Mouse (Mus musculus): ENCODE measurements around the gene Mapk6. TPM values are rescaled to one million over a fixed set of nuclear protein-coding genes. Genes with fewer than 3 reads are reported as not detected.

Mapk6 gene
- total and polyA plus RNA-seq, 3 experiments: 19.6 to 91.0 (median 44.1) TPM

- Histone ChIP-seq H3K79me2 (ENCODE audit: control insufficient read depth, insufficient read depth, low read length, poor library complexity) (no peaks in the 10 kb centered on the region), H3K4me1 (ENCODE audit: control insufficient read depth in 1 of 2, insufficient read depth in 2 of 2, low read length in 2 of 2) (no peaks in the 10 kb centered on the region), H3K27ac (ENCODE audit: control insufficient read depth, low read depth, low read length) (no peak overlapping the region), H3K9ac (ENCODE audit: control insufficient read depth, low read depth, low read length, poor library complexity, severe bottlenecking) (no peak overlapping the region), H3K36me3 (ENCODE audit: control insufficient read depth in 1 of 2, insufficient read depth in 2 of 2, low read length in 2 of 2) (no peaks in the 10 kb centered on the region), H3K27me3 (ENCODE audit: control insufficient read depth in 1 of 2, insufficient read depth in 2 of 2, low read length in 2 of 2) (no peaks in the 10 kb centered on the region), H3K4me3 (ENCODE audit: control insufficient read depth in 1 of 2, insufficient read depth in 1 of 2, low read depth in 2 of 2, low read length in 2 of 2) (no peak overlapping the region), H3K9me3 (replicated peaks; ENCODE audit: insufficient read depth, low read length) (no peaks in the 10 kb centered on the region)
- TF ChIP-seq EP300 (IDR thresholded peaks at IDR 0.05; ENCODE audit: low read depth in 1 of 2, low read length in 2 of 2): no peak
- no peak for TF ChIP-seq TCF12 (IDR thresholded peaks at IDR 0.05; ENCODE audit: low read depth, low read length)
- TF ChIP-seq CHD1 (IDR thresholded peaks at IDR 0.05; ENCODE audit: low read depth, low read length): no peak
- TF ChIP-seq UBTF (IDR thresholded peaks at IDR 0.05; ENCODE audit: borderline replicate concordance, insufficient read depth, low read depth, low read length): no peak
- TF ChIP-seq TBP (IDR thresholded peaks at IDR 0.05; ENCODE audit: low read depth, low read length): no peak
- no peak for TF ChIP-seq SIN3A (IDR thresholded peaks at IDR 0.05; ENCODE audit: low read length)
- no peak for TF ChIP-seq E2F4 (IDR thresholded peaks at IDR 0.05; ENCODE audit: borderline replicate concordance, low read depth, low read length)
- TF ChIP-seq MXI1 (IDR thresholded peaks at IDR 0.05; ENCODE audit: low read depth, low read length): no peak
- no peak for TF ChIP-seq ZNF384 (IDR thresholded peaks at IDR 0.05; ENCODE audit: low read depth, low read length)
- no peak for TF ChIP-seq NELFE (IDR thresholded peaks at IDR 0.05; ENCODE audit: low read depth, low read length)
- no peak for TF ChIP-seq CTCF (IDR thresholded peaks at IDR 0.05 in 2 of 3, conservative IDR thresholded peaks at IDR 0.05 in 1 of 3; ENCODE audit: control insufficient read depth in 1 of 3, insufficient read depth in 1 of 3, low read depth in 2 of 3, low read length in 3 of 3, poor library complexity in 1 of 3, severe bottlenecking in 1 of 3)
- no peak for TF ChIP-seq SMC3 (IDR thresholded peaks at IDR 0.05; ENCODE audit: low read depth, low read length)
- no peak for TF ChIP-seq POLR2AphosphoS2 (IDR thresholded peaks at IDR 0.05; ENCODE audit: low read length)
- no peak for TF ChIP-seq MYC (IDR thresholded peaks at IDR 0.05; ENCODE audit: low read depth, low read length)
- TF ChIP-seq GATA1 (IDR thresholded peaks at IDR 0.05; ENCODE audit: low read depth, low read length): no peak
- no peak for DNase-seq (ENCODE audit: low read depth, low spot score)
Observed at GRCm38 (mm10) chr9:75376428-75376827, 33.4 kb downstream of the Mapk6 start.

GRCm38 (mm10) chr9:75375606-75376005 lies 34.2 kb downstream of the Mapk6 start:
- Histone ChIP-seq H3K4me3 (ENCODE audit: control insufficient read depth in 1 of 2, insufficient read depth in 1 of 2, low read depth in 2 of 2, low read length in 2 of 2) (no peak overlapping the region), H3K4me1 (ENCODE audit: control insufficient read depth in 1 of 2, insufficient read depth in 2 of 2, low read length in 2 of 2) (no peaks in the 10 kb centered on the region), H3K9ac (ENCODE audit: control insufficient read depth, low read depth, low read length, poor library complexity, severe bottlenecking) (no peak overlapping the region), H3K27ac (ENCODE audit: control insufficient read depth, low read depth, low read length) (no peak overlapping the region), H3K27me3 (ENCODE audit: control insufficient read depth in 1 of 2, insufficient read depth in 2 of 2, low read length in 2 of 2) (no peaks in the 10 kb centered on the region), H3K36me3 (ENCODE audit: control insufficient read depth in 1 of 2, insufficient read depth in 2 of 2, low read length in 2 of 2) (no peaks in the 10 kb centered on the region), H3K79me2 (ENCODE audit: control insufficient read depth, insufficient read depth, low read length, poor library complexity) (no peaks in the 10 kb centered on the region), H3K9me3 (replicated peaks; ENCODE audit: insufficient read depth, low read length) (no peaks in the 10 kb centered on the region)
- no peak for DNase-seq (ENCODE audit: low read depth, low spot score)
- TF ChIP-seq ZKSCAN1 (IDR thresholded peaks at IDR 0.05; ENCODE audit: low read depth, low read length): no peak
- TF ChIP-seq USF2 (IDR thresholded peaks at IDR 0.05; ENCODE audit: borderline replicate concordance in 1 of 2, insufficient read depth in 1 of 2, low read depth in 1 of 2, low read length in 2 of 2): no peak
- no peak for TF ChIP-seq JUND (IDR thresholded peaks at IDR 0.05; ENCODE audit: low read depth, low read length)
- TF ChIP-seq GATA1 (IDR thresholded peaks at IDR 0.05; ENCODE audit: low read depth, low read length): no peak
- no peak for TF ChIP-seq E2F4 (IDR thresholded peaks at IDR 0.05; ENCODE audit: borderline replicate concordance, low read depth, low read length)
- no peak for TF ChIP-seq POLR2AphosphoS2 (IDR thresholded peaks at IDR 0.05; ENCODE audit: low read length)
- no peak for TF ChIP-seq HCFC1 (IDR thresholded peaks at IDR 0.05; ENCODE audit: low read depth, low read length)
- no peak for TF ChIP-seq MYC (IDR thresholded peaks at IDR 0.05; ENCODE audit: low read depth, low read length)
- no peak for TF ChIP-seq MAX (IDR thresholded peaks at IDR 0.05; ENCODE audit: low read length)
- no peak for TF ChIP-seq CTCF (IDR thresholded peaks at IDR 0.05 in 2 of 3, conservative IDR thresholded peaks at IDR 0.05 in 1 of 3; ENCODE audit: control insufficient read depth in 1 of 3, insufficient read depth in 1 of 3, low read depth in 2 of 3, low read length in 3 of 3, poor library complexity in 1 of 3, severe bottlenecking in 1 of 3)
- no peak for TF ChIP-seq MAFK (IDR thresholded peaks at IDR 0.05; ENCODE audit: borderline replicate concordance, low read depth, low read length)
